26 mouse cellular contexts compared by ENCODE assay signal in the genomic region with DNA sequence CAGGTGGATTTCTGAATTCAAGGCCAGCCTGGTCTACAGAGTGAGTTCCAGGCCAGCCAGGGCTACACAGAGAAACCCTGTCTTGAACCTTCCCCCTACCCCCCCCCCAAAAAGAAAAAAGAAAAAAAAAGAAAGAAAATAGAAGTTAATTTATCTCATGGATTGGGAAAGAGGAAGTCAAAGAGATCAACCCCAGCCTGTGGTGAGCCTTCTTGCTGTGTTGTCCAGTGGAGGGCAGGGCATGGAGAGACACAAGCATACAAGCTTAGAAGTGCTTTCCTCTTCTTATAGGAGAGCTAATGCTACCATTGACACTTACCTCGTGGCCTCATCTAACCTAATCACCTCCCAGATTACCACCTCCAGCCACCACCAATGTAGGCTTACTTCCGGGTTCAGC. TPM values are rescaled to one million over a fixed set of nuclear protein-coding genes. Genes with fewer than 3 reads are reported as not detected.
A peak's percentile ranks its signal among the peaks of the same experiment; 100 is the strongest.
DNase-seq lines count a peak whose midpoint lies in the region; ATAC-seq and TF ChIP-seq lines count a peak whose summit lies in the region.
"Had no signal": no experiment of that assay in that cellular context is flagged by ENCODE, and none has a peak within 500 bp of the region (broad histone marks: within the 10 kb centered on the region; RNA-seq: fewer than 3 reads in every experiment).

No protein-coding gene starts in this region.

- H3K4me2 ChIP-seq in hindbrain, postnatal 0 days (ENCODE audit: low read depth, low read length), result no peak overlapping the region
- H3K4me2 ChIP-seq: forebrain, embryonic 13.5 days; heart, embryonic 13.5 days; hindbrain, embryonic 15.5 days; intestine, embryonic 15.5 days had no signal

- WGBS in heart, embryonic 10.5 days, result 84% methylated on average over 2 of the region's 2 CpGs
- 95% methylated on average over 2 of the region's 2 CpGs for WGBS in hindbrain, postnatal 0 days

- intact Hi-C loops in left cerebral cortex, postnatal 25 days (cut with DNase I), result no loop called here

- H3K4me1 ChIP-seq in megakaryocyte, embryonic 14.5 days, result peaks cover 31% of the 10 kb centered on the region
- peaks cover 24% of the 10 kb centered on the region for H3K4me1 ChIP-seq in heart, embryonic 10.5 days
- H3K4me1 ChIP-seq in hindbrain, postnatal 0 days (ENCODE audit: insufficient read depth, low read length), result no peaks in the 10 kb centered on the region
- H3K4me1 ChIP-seq: intestine, embryonic 15.5 days had no signal

- no peak for DNase-seq in layer of hippocampus, adult 2 months (ENCODE audit: low spot score in 2 of 2)
- no peak for DNase-seq in layer of hippocampus, adult 9-10 months (ENCODE audit: low spot score)
- DNase-seq in left cerebral cortex, postnatal 25 days (ENCODE audit: low spot score in 2 of 2), result no peak
- DNase-seq in heart, embryonic 10.5 days (ENCODE audit: low spot score), result no peak
- no peak for DNase-seq in hindbrain, postnatal 0 days (ENCODE audit: low spot score)
- DNase-seq: adrenal gland, adult 8-10 months; adrenal gland, postnatal 25 days; B cell, adult 2 months; cerebellum, adult 11 months; cerebellum, adult 2 months; cerebellum, adult 9-11 months; cerebellum, postnatal 25 days; gastrocnemius, postnatal 10 days; gastrocnemius, postnatal 36 days; heart, postnatal 14 days; heart, postnatal 4 days had no signal

- no peaks in the 10 kb centered on the region for H3K9me3 ChIP-seq in megakaryocyte, embryonic 14.5 days
- no peaks in the 10 kb centered on the region for H3K9me3 ChIP-seq in heart, embryonic 10.5 days
- no peaks in the 10 kb centered on the region for H3K9me3 ChIP-seq in hindbrain, postnatal 0 days (ENCODE audit: low read length)
- H3K9me3 ChIP-seq: forebrain, embryonic 10.5 days; forebrain, embryonic 13.5 days; G1E; heart, embryonic 13.5 days; hindbrain, embryonic 15.5 days; intestine, embryonic 15.5 days had no signal

- no peak overlapping the region for H3K9ac ChIP-seq in hindbrain, postnatal 0 days (replicated peaks; ENCODE audit: low read length)
- H3K9ac ChIP-seq: forebrain, embryonic 13.5 days; heart, embryonic 13.5 days; hindbrain, embryonic 15.5 days; intestine, embryonic 15.5 days had no signal

- TF ChIP-seq CTCF in layer of hippocampus, adult 2 months (conservative IDR thresholded peaks at IDR 0.05), result no peak
- no peak for TF ChIP-seq CTCF in hindbrain, postnatal 0 days (IDR thresholded peaks at IDR 0.05; ENCODE audit: low read depth)

- H3K4me3 ChIP-seq in layer of hippocampus, adult 2 months, result no peak overlapping the region
- H3K4me3 ChIP-seq in megakaryocyte, embryonic 14.5 days (replicated peaks), result peak overlapping the region; percentile 5
- H3K4me3 ChIP-seq in heart, embryonic 10.5 days, result no peak overlapping the region
- H3K4me3 ChIP-seq in hindbrain, postnatal 0 days (ENCODE audit: low read length), result no peak overlapping the region
- H3K4me3 ChIP-seq: forebrain, embryonic 10.5 days; forebrain, embryonic 13.5 days; heart, embryonic 13.5 days; hindbrain, embryonic 15.5 days; intestine, embryonic 15.5 days had no signal

- ATAC-seq in common myeloid progenitor, adult 5-6 weeks (replicated peaks; ENCODE audit: low read depth, poor library complexity, severe bottlenecking), result 0 out of 2 replicates have a peak, but pooled peaks have one; percentile 40
- ATAC-seq in hindbrain, postnatal 0 days, result no peak
- ATAC-seq: forebrain, embryonic 13.5 days; forebrain, embryonic 16.5 days; intestine, embryonic 15.5 days had no signal

- H3K36me3 ChIP-seq in megakaryocyte, embryonic 14.5 days (replicated peaks; ENCODE audit: low read length), result peaks cover 96% of the 10 kb centered on the region
- peaks cover 87% of the 10 kb centered on the region for H3K36me3 ChIP-seq in heart, embryonic 10.5 days
- peaks cover 62% of the 10 kb centered on the region for H3K36me3 ChIP-seq in hindbrain, postnatal 0 days (ENCODE audit: insufficient read depth, low read length)

- peak overlapping the region; percentile 59; the same call in 1 of the 2 replicates for H3K27ac ChIP-seq in layer of hippocampus, adult 2 months
- no peak overlapping the region for H3K27ac ChIP-seq in heart, embryonic 10.5 days
- no peak overlapping the region for H3K27ac ChIP-seq in hindbrain, postnatal 0 days
- H3K27ac ChIP-seq: forebrain, embryonic 10.5 days; forebrain, embryonic 13.5 days; heart, embryonic 13.5 days; hindbrain, embryonic 15.5 days; intestine, embryonic 15.5 days had no signal

- no peaks in the 10 kb centered on the region for H3K27me3 ChIP-seq in megakaryocyte, embryonic 14.5 days (replicated peaks)
- no peaks in the 10 kb centered on the region for H3K27me3 ChIP-seq in heart, embryonic 10.5 days (ENCODE audit: insufficient read depth, poor library complexity, severe bottlenecking)
- no peaks in the 10 kb centered on the region for H3K27me3 ChIP-seq in hindbrain, postnatal 0 days (ENCODE audit: insufficient read depth, low read length)
- H3K27me3 ChIP-seq: CH12.LX; forebrain, embryonic 13.5 days; heart, embryonic 13.5 days; hindbrain, embryonic 15.5 days; intestine, embryonic 15.5 days had no signal

RNA-seq across cellular contexts. Expression of a gene that starts 23.2 kb away (rescaled TPM):
- total RNA-seq in layer of hippocampus, adult 2 months (2021), result 10 to 100 TPM; 47.0 to 56.7 TPM
- total RNA-seq in common myeloid progenitor, adult 5-6 weeks (2017), result 236 and 246 TPM in 2 replicates
- 15.6 and 16.1 TPM in 2 replicates for polyA plus RNA-seq in megakaryocyte, embryonic 14.5 days (2012; ENCODE audit: insufficient read depth, low replicate concordance)
- 10 to 100 TPM; 40.7 to 41.7 TPM for total RNA-seq in left cerebral cortex, postnatal 25 days (2021)
- 189 and 213 TPM in 2 replicates for polyA plus RNA-seq in heart, embryonic 10.5 days (2016; fragmentation: Nextera tagmentation; extraction: Ambion mirVana)
- total RNA-seq in hindbrain, postnatal 0 days (2014; rRNA removed), result 98.2 and 124 TPM in 2 replicates
- polyA plus RNA-seq in hindbrain, postnatal 0 days (2015; fragmentation: Nextera tagmentation; extraction: Ambion mirVana), result 121 and 133 TPM in 2 replicates
